Mouse (Mus musculus) C2C12 (cell line): Measurements from ENCODE around the gene Rgs3.

Source experiments
- CEBPB ChIP-seq: IDR thresholded peaks from one replicate; pipeline ENCODE4 v1.6.1; 2011; ENCODE audit warnings: low read depth, mild to moderate bottlenecking, control low read depth, moderate library complexity
- CTCF ChIP-seq: IDR thresholded peaks from one replicate; pipeline ENCODE4 v1.5.1; 2011; ENCODE audit not compliant: control insufficient read depth, insufficient read depth, insufficient read length
- FOSL1 ChIP-seq: IDR thresholded peaks from one replicate; pipeline ENCODE4 v1.8.0; 2011; ENCODE audit warnings: mild to moderate bottlenecking, low read length; ENCODE audit not compliant: poor library complexity, insufficient read depth, severe bottlenecking
- MAX ChIP-seq: IDR thresholded peaks from one replicate; pipeline ENCODE4 v1.6.1; 2011; ENCODE audit warnings: mild to moderate bottlenecking, control low read depth
- MYOD1 ChIP-seq: IDR thresholded peaks from one replicate; pipeline ENCODE4 v1.6.1; 2011; ENCODE audit warnings: low read depth; ENCODE audit not compliant: control insufficient read depth, insufficient read length
- USF1 ChIP-seq: IDR thresholded peaks from one replicate; pipeline ENCODE4 v1.6.1; 2011; ENCODE audit warnings: low read depth, mild to moderate bottlenecking, control low read depth, moderate library complexity

DNA sequence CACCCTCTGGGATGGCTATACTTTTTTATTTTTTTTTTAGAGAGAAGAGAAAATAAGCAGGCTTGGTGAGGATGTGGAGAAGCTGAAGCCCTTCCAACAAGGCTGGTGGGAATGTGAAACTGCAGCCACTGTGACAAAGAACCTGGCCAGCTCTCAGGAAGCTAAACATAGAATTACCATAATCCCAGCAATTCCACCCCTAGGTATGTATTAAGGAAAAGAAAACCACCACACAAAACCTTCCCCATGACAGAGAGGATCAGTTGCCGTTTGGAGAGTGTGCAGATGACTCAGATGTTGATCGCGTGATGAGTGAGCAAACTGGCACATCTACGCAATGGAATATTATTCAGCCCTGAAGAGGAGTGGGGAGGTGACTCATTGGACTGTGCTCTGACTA, 179.9 kb downstream of the Rgs3 start:
- TF ChIP-seq CTCF, result no peak
- peak; percentile 72 for TF ChIP-seq FOSL1
- peak; percentile 47 for TF ChIP-seq USF1
- peak; percentile 37 for TF ChIP-seq MAX
- TF ChIP-seq CEBPB, result no peak
- TF ChIP-seq MYOD1, result no peak
